Mouse (Mus musculus): Measurements from ENCODE around the gene Epb41l4b.

- TF ChIP-seq CTCF (IDR thresholded peaks at IDR 0.05; ENCODE audit: control insufficient read depth, insufficient read depth, insufficient read length) (no peak), USF1 (IDR thresholded peaks at IDR 0.05; ENCODE audit: low read depth) (no peak), FOSL1 (IDR thresholded peaks at IDR 0.05; ENCODE audit: insufficient read depth, low read length, poor library complexity, severe bottlenecking) (no peak)
Measured at GRCm38 (mm10) chr4:57021288-57021687, 121.9 kb downstream of the Epb41l4b start.
